Mouse (Mus musculus): ENCODE measurements at regions not wholly inside any gene's neighbourhood (a gene's known extent, or its start where the extent isn't known, plus 50 kb on each side); places are given as distances from the start of the nearest gene placed in this dataset.
A peak's percentile ranks its signal among the peaks of the same experiment; 100 is the strongest.
"Not testable (repeated sequence)": the region's sequence is repeated elsewhere in the genome, so short reads cannot be mapped to it uniquely, and the experiment has no call there.

DNA sequence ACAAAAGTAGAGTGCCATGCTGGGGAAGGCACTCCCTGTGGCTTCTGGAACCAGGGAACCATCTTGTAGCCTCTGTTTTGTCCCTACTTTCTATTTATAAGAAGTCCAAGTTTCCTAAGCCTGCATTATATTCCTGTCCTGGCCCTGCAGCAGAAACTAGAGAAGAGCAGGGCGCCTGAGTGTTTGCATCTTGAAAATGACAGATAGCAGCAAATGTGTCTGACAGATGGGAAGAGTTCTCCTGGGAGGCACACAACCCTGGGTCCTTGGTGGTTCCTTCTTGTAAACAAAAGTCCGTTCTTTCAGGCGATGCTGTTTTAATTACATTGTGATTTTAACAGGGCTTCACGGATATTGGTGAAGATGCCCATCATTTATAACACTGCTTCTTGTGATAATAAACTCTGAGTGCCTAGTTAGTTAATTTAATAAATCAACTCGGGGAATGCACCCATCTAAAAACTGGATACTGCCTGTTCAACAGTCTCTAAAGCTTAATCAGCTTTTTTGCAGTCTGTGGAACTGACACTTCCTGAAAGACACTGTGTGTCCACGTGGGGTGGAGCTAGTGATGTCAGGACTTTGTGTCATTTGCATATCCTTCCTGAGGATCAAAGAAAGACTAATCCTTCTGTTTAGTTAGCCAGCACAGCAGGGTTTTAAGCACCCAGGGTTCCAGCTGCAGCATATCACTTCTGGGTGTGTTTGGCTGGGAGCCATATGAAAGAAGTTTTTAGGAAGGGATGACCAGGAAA lies 188.3 kb upstream of the Ccdc54 start:
- no peak for DNase-seq (ENCODE audit: inconsistent ontology term)

DNA sequence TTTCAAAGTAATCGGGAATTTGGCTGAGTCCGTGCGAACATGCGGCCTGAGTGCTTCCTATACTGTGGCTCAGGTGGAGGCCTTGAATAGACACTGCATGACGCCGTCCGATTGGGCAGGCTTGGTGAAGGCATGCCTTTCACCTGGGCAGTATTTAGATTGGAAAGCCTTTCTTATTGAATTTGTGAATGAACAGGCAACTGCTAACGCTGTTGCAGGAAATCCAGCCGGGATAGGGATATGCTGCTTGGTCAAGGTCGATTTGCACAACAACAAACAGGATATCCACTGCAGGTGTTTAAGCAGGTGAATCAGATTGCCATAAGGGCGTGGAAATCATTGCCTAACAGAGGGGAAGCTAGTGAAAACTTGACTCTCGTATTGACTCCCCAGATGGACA lies 183.7 kb upstream of the Ccdc54 start:
- not testable (repeated sequence) for DNase-seq (ENCODE audit: inconsistent ontology term)

DNA sequence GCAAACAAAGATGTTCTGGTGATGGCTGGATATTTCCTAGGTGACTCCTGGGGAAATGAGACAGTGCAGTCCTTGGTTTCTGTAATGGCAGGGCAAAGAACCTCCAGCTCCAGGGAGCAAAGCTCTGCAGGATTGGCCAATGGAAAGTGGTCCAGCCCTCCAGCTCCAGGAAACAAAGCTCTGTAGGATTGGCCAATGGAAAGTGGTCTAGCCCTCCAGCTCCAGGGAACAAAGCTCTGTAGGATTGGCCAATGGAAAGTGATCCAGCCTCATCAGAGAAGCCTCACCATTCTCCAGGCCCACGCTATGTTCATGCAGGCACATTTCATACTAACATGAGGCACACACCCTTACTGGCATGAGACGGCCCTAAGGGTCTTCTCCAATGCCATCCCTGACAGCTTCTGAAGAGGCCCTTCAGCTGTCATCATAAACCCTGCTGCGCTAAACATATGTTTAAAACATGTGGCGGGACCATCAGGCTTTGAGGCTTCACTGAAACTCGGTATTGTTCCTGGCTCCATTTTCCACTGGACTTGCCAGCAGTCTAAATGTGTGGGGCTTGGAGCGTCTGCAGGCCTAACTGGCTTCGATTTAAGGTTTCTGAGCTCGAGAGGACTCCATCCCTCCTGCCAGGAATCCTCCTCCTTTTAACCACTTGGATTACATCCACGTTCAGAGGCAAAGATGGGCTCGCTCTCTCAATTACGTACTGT lies 175.3 kb upstream of the Ccdc54 start:
- no peak for DNase-seq (ENCODE audit: inconsistent ontology term)

DNA sequence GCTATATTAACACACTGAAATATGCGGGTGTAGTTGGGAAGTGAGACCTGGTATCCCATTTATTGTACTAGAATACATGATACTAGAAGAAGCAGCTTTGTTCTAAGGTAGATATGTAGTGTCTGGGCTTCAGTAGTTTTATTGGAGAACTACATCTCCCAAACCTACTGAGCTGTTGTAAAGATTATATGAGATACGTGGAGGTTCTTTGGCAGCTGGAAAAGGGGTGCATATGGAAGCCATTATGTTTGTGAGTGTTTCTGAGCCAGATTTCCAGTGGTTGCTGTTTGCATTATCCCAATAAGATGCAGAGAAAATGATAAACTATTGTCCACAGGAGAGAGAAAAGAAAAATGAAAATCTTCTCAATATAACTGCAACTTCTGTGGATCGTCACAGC lies 171.1 kb upstream of the Ccdc54 start:
- DNase-seq (ENCODE audit: inconsistent ontology term) = no peak

DNA sequence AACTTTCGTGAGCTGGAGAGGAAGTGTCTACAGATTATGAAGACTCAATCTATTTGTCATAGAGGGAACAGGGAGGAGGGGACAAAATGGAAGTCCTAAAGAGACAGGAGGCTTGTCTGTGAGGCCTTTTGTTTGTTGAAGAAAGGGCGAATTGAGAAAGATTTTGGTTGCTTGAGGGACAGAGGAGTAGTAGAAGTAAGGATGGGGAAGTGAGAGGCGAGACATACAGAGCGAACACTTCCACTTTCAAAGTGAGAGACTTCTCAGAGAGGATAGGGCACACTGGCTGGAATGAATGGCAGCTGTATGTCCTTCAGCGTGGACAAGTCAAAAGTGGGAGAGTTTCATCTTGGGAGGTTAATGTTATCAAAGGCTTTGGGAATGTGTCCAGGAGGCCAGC lies 169.0 kb upstream of the Ccdc54 start:
- no peak for DNase-seq (ENCODE audit: inconsistent ontology term)

DNA sequence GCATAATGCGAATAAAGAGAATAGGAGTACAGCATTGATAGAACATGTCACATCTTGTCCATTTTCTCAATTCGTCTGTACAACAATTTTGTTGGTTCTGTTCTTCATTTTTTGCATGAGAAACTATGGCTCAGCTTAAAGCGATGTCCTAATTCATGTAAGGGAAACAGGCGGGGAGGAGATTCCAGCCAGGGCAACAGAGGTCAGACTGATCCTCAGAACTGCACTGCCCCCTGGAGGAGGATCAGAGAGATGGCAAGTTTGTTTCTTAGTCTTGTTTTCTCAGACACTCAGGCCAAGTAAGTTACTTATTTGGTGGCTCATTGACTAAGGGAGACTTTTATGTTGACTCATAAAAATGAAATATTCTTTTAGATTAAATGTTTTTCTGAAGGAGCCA lies 165.7 kb upstream of the Ccdc54 start:
- peak; percentile 34 for DNase-seq (ENCODE audit: inconsistent ontology term)

DNA sequence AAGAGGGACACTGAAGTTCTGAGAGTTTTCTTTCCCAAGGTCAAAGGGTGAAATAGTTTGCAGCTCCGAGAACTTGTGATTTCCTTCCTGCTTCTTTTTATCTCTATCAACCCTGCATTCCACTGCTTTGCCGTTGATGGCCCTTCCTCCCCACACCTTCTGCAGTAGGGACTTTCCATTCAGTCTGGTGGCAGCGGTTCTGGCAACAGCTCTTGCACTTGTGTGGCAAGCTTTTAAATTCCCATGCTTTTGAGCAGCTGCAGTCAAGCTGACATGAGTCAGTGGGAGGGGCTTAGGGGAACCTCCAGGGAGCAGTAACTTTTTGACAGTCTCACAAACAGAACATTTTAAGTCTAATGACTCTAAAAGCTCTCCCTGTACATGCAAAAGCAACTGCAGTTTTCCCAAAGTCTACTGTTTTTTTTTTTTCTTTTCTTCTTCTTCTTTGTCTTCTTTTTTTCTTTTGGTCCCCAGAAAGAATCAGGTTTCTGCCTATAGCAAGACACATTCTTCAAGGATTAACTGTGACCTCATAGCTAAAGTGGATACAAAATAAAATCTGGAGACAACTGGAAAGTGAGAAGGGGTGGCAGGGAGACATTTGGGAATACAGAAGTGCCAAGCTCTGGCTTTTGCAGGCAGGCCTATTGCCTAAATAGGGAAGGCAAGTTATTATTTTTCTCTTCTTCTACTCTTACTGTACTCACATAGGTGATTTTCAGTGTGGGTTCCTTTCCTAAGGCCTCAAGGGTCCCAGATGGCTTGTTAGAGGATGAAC lies 162.8 kb upstream of the Ccdc54 start:
- DNase-seq (ENCODE audit: inconsistent ontology term) = peak; percentile 73

DNA sequence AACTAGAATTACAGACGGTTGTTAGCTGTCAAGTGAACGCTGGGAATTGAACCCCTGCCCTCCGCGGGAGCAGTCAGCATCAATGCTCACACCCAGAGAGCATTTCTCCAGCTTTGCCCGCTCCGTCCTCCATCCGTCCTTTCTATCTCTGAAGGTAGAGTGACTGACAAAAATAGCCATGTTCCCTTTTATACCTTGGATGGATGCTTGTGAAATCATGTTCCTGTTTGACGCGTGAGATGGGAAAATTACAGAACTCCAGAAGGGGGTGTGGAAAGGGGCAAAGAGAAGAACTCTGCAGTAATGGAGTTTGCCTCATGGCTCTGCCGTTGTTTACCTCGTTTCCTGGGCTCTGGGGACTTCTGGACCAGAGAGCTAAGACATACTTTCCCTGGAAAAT lies 162.1 kb upstream of the Ccdc54 start:
- no peak for DNase-seq (ENCODE audit: inconsistent ontology term)

DNA sequence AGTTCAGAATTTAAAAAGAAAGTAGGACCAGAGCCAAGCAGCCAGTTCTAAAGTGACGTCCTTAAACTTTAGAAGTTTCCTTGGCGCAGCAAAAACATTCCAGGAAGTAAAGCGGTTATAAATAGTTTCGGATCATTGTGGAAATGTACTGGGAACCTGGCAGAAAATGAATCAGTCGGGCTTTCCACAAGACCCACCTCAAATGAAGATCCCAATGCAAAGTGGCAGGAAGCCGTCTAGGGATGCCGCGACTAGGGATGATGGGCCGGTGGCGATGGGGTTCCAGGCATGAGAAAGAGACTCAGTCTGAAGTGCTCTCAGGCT lies 161.3 kb upstream of the Ccdc54 start:
- DNase-seq (ENCODE audit: inconsistent ontology term) = no peak

DNA sequence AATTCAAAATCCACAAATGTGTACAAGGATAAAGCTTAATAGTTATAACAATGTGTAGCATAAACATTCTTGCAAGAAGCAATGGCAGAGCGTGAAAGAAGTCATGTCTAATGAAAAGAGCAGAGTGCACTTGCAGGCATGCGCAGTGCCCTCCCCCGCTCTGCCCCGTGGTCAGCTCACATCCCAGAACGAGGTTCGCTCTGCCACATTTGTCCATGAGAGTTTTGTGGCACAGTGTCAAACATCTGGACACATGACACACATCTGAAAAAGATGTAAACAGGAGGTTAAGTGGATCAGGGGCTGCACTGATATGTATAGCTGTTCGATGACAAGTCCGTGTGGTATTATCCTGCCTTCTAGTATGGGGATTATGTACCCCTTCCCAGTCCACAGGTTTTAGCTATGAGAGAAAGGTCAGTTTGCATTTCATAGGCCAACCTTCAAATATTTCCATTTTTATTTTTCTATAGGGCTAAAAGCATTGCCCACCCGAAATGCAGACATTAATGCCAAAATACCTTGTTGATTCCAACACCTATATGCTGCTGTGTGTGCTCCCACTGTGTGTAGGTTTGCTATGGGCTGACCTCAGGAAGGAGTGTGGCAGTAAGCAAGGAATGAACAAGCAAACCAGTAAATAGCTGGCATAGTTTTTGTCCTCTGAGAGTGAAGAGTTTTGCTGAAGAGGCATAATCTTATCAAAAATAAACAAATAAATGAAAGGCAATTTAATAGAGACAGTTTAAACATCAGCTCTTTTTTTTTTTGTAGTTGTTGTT lies 160.7 kb upstream of the Ccdc54 start:
- DNase-seq (ENCODE audit: inconsistent ontology term) = peak; percentile 4

DNA sequence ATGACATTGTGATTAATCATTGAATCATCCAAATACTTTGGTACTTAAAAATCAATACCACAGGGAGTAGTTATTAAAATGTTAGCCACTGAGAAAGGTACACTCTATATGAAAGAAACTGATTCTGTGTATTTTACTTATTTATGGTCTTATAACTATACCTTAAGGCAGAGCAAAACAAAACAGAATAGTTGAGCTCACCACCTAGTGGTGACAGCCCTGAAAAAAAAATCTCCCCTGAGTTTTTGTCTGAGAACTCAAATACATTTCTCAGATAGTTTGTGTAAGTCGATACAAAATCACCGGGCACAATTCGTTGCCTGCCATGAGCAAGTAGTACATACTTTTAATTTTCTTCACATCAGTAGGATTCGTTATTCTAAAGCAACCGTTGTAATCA lies 156.7 kb upstream of the Ccdc54 start:
- no peak for DNase-seq (ENCODE audit: inconsistent ontology term)

DNA sequence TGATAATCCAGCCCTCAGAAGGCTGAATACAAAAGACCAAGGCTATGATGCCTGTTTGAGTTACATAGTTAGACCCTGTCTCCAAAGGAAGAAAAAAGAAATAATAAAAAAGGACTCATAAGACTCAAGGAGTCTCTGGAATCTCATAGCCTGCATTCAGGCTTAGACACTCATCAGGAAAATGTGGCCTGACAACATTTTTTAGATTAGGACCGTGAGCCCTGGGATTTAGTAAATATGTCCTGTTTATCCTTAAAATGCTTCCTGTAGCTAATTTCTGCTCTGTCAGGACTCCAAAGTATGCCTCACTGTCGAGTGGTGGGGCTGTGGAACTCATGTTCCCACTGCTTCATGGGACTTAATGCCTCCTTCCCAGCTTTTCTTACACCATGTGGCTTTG lies 154.8 kb upstream of the Ccdc54 start:
- DNase-seq (ENCODE audit: inconsistent ontology term) = no peak

DNA sequence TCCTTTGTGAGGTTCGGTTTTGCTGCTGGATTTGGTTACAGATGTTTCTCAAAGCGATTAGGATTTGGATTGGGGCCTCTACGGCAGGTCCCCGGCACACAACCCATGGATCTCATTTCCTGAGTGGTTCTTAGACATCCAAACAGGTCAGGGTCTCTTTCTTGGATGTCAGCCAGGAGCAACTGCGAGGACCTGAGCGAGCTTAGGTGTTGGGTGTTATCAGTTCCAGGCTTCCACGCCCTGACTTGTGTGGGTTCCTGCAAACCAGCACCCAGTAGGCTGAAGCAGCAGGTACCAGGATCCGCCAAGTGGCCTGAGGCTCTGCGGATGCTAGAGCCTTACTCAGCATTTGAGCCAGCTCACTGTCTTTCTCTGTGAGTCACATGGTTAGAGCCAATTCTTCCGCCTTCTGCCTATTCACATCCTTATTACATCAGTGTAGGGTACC lies 146.5 kb upstream of the Ccdc54 start:
- peak; percentile 27 for DNase-seq (ENCODE audit: inconsistent ontology term)

DNA sequence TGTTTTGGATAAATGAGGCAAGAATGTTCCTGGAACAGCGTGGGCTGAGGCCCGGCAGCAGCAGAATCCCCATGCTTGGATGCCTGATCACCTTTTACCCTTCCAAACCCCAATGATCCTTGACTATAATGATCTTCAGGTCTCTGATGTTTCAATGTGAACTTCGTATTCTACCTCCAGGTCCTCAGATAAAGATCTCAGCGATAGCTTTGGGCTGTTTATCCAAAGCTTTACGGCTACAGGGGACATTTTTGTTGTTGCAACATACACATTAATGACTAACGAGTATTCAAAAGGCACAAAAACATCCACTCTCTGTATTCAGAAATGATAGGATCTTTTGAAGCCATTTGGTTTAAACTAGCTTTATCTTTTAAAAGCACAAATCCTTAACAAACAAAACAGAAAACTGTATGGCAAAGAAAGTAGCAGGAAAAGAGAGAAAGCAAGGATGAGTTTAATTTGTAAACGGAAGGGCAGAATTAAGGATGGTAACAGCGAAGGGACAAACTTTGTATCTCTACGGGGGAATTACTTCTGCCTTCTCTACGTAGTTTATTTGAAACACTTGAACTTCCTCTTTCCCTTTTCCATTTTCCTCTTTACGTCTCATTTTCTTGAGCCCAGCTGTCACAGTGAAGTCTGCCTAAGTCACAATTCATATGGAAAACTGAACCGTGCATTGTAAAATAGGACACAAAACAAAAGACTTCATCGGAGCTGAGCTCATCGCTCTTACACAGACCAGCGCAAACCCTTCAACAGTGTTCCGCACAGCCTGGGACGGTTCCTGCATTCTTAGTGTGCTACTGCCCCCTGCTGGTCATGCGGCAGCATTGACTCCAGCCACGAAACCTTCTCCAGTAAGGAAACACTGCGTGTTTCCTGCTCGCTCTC lies 145.4 kb upstream of the Ccdc54 start:
- peak; percentile 95 for DNase-seq (ENCODE audit: inconsistent ontology term)

DNA sequence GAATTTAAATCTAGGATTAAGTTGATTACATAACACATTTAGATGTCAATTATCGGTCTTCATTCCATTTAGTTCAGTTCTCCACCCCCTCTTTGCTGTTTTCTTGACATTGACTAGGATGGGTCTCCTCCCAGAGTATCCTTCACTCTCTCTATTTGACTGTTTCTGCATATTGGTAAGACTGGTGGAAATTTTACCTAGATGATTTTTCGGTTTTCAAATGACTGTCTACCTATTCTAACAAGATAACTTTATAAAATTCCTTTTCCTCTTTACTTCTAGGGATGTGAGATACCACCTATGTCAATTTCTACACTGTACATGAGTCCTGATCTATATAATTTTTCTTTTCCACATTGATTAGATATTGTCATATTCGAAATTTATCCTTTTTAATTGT lies 142.4 kb upstream of the Ccdc54 start:
- DNase-seq (ENCODE audit: inconsistent ontology term) = no peak

DNA sequence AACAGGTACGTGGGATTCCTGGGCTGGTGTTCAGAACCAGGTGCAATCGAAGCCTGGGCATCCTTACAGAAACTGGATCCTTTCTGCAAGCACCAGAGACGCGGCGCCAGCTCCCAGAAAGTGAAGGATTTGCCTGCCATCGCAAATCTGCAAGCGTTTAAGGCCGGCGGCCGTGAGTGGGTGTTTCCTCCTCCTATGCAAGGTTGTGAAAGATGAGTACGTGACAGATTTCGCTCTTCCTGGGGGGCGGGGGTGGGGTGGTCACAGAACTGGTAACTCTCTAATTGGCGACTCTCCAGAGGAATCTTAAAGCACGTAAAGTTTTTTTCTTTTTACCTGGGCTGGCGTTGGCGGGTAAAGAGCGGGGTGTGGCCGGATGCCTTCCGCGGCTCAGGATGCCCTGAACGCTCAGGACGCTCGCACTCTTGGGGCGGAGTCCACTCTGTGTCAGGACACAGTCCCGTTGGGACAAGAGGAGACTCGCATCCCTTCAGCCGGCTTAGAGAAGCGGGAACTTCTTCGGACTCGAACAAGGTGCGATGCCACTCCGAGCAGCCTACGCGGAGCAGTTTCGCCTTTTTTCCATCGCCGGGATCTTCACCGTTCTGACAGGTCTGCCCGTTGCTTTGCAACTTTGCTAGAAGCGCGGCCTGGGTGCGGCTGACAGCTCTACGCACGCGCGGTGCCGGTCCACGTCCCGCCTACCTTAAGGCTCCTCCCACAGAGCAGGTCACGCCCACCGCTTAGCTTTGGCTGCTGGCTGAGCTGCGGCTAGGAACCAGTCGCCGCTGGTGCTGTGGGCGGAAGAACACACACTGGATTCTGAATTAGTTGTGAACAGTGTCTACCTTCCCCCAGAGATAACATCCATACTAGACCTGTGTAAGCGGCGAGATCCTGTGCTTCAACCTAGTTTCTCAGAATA lies 141.4 kb upstream of the Ccdc54 start:
- DNase-seq (ENCODE audit: inconsistent ontology term) = peak; percentile 93

DNA sequence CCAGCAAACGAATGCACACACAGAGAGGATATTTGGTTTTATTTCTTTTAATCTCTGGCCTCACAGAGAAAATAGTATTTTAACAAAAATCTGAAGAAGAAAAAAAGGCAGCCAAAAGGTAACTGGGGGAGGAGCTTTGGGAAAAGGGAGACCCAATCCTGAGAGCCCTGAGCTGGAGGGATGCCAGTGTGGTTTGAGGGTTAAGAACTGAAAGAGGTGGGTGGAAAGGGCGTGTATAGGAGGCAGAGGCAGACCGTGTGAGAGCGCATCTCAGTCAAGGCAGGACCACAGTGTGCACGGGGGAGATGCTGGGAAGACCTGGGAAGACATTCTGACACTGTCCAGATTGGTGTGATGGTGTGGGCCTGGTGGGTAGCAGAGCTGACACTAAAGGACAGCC lies 138.4 kb upstream of the Ccdc54 start:
- DNase-seq (ENCODE audit: inconsistent ontology term) = no peak

DNA sequence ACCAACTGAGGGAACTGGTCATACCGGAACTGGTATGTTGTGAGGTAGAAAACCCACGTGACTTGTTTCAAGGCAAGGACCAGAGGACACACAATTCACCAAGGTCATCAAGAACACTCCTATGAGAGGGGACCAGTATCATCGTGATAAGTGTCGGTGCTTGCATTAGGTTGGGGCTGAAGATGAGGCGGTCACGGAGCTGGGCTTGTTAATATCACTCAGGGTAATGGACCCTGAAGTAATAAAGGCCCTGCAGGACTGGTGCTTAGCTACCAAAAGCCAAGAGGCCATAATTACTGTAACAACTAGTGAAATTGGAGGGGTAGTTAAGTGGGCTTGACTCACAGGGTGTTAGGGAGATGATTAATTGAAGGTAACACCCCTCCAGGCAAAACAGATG lies 132.2 kb upstream of the Ccdc54 start:
- DNase-seq (ENCODE audit: inconsistent ontology term) = no peak

DNA sequence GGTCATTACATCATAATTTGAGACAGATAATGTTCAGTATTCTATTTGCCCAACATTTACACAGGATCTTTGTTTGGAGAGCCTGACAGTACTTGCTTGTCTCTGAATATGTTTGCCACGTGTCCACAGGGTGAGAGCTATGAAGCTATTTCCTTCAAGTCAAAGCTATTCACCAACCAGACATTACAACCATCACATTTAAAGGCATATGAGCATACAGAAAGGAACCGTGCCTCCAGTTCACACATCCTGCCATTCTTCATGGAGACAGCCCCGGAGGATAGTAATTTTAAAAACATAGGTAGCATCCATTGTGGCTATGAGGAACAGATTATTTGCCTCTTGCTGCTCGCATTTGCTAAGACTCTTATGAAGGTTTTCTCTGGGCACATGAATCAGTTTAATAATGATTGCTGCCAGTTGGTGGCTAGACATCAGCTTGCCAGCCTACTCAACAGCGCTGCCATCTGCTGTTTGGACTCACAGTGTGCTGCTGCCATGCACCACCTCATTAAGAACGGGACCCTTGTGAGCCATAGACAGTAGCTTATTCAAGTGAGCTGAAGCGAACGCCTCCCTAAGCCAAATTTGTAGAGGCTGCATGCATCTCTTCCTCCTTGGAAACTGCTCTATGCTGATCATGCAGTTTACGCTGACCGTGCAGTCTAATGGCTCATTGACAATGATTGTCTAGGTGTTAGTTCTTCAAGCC lies 126.5 kb upstream of the Ccdc54 start:
- peak; percentile 72 for DNase-seq (ENCODE audit: inconsistent ontology term)

Data from Muller cell, postnatal 12 days (primary cell).